Mouse (Mus musculus) urinary bladder, postnatal 14 days (tissue): ENCODE measurements around the gene Tdrd9.
"Not testable (repeated sequence)": the region's sequence is repeated elsewhere in the genome, so short reads cannot be mapped to it uniquely, and the experiment has no call there.

ENCODE experiments used
- DNase-seq: peaks from one replicate; pipeline ENCODE4 v3.0.0; 2021; ENCODE audit warnings: low spot score

The Tdrd9 gene

DNA sequence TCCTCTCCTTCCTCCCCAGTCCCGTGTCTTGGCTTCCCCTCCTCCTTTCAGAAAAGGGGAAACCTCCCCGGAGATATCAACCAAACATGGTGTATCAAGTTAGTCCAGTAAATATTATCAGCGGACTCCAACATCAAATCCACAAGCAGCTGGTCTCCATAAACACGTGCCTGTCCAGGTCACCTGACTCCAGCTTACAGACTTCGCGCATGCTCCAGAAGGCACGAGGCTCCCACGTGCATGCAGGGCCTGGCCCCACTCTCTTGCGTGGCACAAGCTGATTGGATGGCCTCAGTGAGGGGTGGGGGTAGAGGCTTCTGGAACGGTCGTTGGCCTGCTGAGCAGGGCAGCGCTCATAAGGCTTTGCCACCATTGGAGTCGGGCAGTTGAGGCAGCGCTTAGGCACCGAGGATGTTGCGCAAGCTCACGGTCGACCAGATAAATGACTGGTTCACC, at the start of gene Tdrd9:
Tdrd9 (plus strand) TSS at position 329 of the 456 bp plus-strand sequence.
- DNase-seq = no peak

DNA sequence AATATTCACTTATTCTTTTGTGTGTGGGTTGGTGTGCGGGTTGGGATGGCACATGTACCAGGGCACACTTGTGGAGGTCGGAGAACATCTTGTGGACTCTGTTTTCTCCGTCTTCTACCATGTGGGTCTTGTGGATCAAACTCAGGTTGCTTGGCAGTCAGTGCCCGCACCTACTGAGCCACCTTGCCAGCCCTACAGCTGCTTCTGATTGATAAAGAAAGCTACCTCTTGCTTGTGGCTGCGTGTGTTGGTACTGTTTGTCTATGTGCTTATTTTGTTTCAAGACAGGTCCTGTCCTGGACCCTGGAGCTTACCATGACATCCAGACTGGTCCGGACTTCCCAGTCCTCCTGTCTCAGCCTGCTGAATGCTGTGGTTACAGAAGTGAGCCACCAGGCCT, 48.2 kb upstream of the Tdrd9 start:
- no peak for DNase-seq

DNA sequence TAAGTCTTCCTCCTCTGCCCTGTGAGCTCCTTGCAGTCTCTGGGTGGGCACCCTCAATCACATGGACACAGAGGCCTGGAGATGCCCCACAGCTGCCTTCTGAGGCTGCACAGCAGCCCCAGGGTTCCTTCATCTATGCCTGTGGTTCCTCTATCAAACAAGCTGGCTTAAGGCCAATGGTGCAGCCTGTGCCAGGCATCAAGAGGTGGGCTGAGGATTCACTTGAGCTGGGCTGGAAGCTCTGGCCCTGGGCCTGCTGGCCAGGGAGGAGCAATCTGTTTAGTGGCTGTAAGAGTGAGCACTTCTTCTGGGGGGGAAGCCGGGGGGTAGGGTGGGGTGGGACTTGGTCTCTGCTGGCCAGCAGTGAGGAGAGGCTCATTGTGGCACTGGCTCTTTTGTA, 44.0 kb upstream of the Tdrd9 start:
- DNase-seq = no peak

- DNase-seq = no peak
Measured at GRCm38 (mm10) chr12:111928411-111928966, 42.9 kb upstream of the Tdrd9 start.

DNA sequence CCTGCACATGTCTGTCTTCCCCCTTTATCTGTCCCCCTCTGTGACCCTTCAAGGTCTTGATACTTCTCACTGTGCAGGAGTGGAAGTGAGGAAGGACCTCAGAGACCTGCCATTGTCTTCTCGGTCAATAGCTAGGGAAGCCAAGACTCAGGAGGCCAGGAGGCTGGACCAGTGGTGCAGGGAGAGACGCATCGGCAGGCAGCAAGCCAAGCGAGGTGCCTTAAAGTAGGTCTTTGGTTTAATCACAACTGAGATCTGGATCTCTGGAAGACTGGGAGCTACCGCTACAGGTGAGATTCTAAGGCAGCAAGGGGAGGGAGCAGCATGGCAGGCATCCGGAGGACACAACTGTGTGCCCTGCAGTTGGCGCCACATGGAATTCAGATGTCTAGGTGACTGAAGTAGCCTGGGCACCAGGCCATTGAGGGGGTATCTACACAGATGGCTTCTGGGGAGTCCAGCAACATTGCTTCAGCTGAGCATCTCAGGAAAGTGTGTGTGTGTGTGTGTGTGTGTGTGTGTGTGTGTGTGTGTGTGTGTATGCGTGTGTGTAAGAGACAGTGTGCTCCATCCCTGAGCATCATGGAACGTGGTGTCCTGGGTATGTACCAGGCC, 39.8 kb upstream of the Tdrd9 start:
- no peak for DNase-seq

DNA sequence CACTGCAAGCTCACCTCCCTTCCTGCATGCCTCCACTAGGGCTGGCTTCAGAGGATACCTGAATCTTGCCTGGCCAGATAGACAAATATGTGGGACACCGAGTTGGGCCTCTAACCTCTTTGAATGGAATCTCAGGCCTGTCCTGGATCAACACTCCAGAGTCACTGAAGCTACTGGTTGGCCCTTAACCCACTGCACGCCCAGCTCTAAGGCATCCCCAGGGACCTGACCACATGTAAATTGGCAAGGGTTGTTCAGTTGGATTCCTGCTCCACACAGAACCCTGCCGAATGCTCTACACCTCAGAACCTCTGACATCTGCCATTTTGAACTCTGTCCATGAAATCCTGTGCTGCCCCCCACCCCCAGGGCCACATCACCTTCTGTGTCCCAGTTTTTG, 38.8 kb upstream of the Tdrd9 start:
- no peak for DNase-seq

DNA sequence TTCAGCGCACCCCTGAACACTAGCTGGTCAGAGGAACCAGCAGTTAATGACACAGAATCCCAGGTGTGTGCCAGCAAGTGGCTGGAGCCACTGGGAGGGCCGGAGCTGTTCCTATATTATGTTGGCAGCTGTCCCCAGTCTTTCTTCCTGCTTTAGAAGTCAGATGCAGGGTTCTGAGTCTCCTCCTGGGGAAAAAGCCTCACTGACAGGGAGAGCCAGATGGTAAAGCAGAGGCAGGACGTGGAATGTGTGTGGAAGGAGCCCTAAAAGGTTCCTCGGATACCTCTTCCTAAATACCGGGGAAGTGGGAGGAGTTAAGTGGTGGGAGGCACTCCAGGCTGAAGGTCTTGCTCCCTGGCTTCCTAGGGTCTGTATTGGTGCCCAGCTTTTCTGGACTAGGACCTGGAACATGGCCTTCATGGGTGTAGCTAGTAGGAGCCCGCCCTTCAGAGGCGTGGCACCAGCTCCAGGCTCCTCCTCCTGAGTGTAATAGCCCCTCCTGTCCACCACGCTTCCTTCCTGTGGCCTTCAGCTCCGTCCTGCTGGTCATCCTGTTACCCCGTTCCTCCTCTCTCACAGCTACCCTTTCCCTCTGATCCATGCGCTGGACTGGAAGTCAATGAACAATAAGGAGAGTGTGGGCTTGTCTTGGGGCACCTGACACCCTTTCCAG, 38.2 kb upstream of the Tdrd9 start:
- peak; percentile 39 for DNase-seq

GRCm38 (mm10) chr12:111933971-111934370, 37.4 kb upstream of the Tdrd9 start:
- DNase-seq = no peak

GRCm38 (mm10) chr12:111936706-111937550, 34.4 kb upstream of the Tdrd9 start:
- peak; percentile 84 for DNase-seq

GRCm38 (mm10) chr12:111938623-111939177, 32.7 kb upstream of the Tdrd9 start:
- DNase-seq = no peak

GRCm38 (mm10) chr12:111943421-111944064, 27.8 kb upstream of the Tdrd9 start:
- no peak for DNase-seq

DNA sequence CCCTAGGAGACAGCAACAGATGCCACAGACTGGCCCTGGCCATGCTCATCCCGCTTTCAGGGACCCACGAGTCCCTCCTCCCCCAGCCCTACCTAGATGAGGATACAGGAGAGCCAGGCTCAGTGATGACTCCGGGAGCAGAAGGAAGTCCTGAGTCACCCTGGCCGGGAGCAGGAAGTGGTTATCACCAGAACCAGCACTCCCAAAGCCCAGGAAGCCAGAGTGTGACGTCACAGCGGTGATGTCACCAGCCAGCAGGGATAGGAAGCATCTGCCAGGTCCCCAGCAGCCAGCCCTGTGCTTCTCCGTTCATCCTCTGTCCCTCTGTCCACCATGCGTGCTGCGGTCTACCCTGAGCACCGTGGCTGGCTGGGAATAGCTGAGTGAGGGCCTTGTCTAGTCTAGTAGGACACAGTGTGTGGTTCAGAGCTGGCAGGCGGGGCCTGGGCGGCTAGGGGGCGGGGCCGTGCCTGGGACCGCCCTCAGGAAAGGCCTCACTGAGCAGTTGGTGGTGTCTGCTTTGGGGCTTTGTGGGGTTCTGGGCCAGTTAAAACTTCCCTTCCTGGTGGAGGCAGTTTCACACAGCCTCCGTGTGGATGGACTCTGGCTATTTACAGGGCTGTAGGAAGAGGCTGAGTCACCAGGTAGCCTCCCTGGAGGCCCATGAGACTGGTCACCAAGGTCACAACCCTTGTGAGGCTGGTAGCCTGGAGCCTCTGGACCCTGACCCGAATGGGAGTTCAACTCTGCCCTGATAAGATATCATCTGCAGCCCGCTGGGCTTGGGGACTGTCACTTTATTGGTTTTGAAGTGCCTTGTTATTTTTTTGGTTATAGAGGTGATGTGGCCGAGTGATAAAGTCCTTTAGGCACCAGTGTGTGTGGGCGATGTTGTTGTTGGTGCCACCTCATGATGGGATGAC, 27.0 kb upstream of the Tdrd9 start:
- not testable (repeated sequence) for DNase-seq

DNA sequence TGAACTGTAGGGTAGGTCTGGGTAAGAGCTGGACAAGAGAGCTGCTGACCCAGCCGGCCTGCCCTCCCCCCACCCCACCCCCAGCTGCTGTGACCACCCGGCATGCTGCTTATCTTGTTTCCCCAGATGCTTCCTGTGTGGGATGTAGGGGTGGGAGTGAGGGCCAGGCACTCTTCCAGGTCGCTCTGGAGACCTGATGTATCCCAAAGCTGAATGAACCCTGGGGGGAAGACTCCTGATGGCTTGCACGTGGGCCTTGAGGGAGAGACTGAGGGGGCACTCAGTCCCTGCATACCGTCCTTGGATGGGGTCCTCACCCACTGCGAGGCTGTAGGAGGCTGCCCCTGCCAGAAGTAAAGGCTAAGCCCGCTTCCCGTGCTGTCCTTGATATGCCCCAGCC, 26.2 kb upstream of the Tdrd9 start:
- no peak for DNase-seq

DNA sequence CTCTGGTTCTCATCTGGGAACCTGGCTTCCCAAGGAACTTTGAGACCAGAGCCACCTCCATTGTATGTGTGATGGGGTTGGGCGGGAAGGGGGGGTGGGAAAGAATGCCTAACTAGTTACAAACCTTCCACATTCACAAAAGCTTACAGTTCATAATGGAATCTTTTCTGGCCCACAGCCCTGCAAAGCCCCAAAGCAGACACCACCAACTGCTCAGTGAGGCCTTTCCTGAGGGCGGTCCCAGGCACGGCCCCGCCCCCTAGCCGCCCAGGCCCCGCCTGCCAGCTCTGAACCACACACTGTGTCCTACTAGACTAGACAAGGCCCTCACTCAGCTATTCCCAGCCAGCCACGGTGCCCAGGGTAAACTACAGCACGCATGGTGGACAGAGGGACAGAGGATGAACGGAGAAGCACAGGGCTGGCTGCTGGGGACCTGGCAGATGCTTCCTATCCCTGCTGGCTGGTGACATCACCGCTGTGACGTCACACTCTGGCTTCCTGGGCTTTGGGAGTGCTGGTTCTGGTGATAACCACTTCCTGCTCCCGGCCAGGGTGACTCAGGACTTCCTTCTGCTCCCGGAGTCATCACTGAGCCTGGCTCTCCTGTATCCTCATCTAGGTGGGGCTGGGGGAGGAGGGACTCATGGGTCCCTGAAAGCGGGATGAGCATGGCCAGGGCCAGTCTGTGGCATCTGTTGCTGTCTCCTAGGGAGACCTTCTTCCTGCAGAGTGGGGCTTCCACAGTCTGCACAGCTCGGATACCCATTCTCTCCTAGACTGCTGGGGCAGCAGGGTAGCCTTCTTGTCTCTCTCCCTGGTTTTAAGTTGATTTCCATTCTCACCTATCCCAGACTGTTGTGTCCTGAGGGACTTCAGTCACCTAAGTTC, 25.3 kb upstream of the Tdrd9 start:
- not testable (repeated sequence) for DNase-seq

DNA sequence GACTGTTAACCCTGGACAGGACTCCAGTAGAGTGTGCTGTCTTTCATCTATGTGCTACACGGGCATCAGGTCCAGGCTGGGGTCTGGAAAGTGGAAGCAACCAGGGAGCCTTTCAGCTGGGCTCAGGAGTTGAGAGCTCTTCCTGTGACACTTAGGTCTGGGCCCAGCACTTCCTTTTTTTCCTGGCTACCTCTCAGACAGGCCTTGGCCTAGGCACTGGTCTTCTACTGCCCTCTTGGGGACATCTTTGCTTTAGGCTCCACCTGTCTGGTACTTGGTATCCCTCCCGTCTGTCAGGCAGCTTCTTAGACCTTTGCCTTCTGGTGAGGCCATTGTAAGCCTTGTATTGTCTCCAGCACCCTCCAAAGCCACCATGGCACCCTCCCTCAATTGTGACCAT, 24.6 kb upstream of the Tdrd9 start:
- DNase-seq = peak; percentile 62

- no peak for DNase-seq
Measured at GRCm38 (mm10) chr12:111950486-111950885, 20.9 kb upstream of the Tdrd9 start.

DNA sequence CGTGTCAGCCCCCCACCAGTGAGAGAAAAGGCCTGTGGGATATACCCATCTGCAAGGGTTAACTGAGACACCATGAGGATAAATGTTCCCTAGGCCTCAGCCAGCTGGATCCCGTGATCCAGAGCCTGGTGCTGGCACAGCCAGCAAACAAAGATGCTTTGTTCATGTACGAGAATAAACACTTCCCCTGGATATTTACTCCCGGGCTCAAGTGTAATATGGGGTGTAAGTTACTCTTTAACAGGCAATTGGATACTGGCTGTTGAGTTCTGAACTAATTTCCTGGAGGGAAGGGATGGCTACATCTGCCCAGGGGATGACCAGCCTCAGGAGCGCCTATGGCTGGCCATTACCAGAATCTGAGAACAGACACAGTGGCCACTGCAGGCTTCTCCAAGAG, 19.7 kb upstream of the Tdrd9 start:
- no peak for DNase-seq

DNA sequence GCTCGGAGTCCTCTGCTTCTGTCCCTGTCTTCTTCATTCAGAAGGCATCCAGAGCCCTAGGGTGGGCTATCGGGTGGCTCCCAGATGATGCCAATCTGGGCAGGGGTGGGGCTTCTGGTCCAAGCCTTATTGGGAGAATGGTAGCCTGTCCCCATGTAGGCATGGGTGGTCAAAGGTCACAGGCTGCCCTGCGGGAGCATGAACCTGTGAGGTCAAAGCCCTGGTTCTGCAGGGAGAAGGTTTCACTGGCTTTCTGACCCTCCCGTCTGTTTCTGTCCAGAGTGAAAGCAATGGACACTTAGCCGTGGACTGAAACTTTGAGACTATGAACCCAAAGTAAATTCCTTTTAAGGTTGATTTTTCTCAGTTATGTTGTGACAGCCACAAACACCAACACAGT, 15.2 kb upstream of the Tdrd9 start:
- DNase-seq = no peak

GRCm38 (mm10) chr12:111958101-111958865, 13.1 kb upstream of the Tdrd9 start:
- DNase-seq = peak; percentile 82
